Comparison of ENCODE assay signal across 9 mouse cellular contexts in the genomic region with DNA sequence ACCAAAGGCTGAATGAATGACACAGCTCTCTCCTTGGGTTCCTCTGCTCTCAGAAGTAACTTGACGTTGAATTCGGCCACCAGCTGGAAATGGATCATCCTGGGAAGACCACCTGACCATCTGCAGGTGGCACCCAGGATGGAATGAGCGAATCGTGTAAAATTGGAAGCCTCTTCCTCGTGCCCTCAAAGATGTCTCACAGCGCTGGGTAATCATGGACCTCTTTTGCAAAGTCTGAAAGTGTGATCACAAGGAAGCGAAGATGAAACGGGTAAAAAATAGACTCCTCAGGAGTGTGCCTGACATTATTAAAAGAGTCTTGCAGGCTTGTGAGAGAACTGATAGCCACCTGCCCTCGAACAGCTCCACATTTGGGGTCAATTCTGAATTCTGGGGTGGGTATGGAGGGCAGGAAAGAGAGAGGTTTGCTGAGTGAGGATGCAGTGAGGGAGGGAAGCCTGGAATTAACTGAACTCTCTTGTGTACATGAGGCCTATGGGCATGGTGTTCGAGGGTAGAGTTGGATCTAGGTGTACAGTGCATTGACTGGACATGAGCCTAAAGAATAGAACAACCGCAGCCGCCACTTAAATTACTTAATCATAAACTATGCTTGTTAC.
A peak's percentile ranks its signal among the peaks of the same experiment; 100 is the strongest.
DNase-seq lines count a peak whose midpoint lies in the region; ATAC-seq lines count a peak whose summit lies in the region.
"Had no signal": no experiment of that assay in that cellular context is flagged by ENCODE, and none has a peak within 500 bp of the region (broad histone marks: within the 10 kb centered on the region; RNA-seq: fewer than 3 reads in every experiment).

No protein-coding gene starts in this region.

- DNase-seq in heart, postnatal 14 days, result no peak
- DNase-seq in hindbrain, embryonic 14.5 days (ENCODE audit: low spot score), result no peak
- no peak for DNase-seq in midbrain, embryonic 14.5 days
- DNase-seq in urinary bladder, postnatal 4 days (ENCODE audit: low spot score in 2 of 2), result no peak
- no peak for DNase-seq in layer of hippocampus, adult 8-10 months (ENCODE audit: low spot score in 2 of 2)
- no peak for DNase-seq in left cerebral cortex, adult 11 months (ENCODE audit: low spot score)
- DNase-seq: kidney, postnatal 4 days had no signal

- H3K4me1 ChIP-seq in heart, embryonic 13.5 days, result peaks cover 36% of the 10 kb centered on the region
- H3K4me1 ChIP-seq in embryonic facial prominence, embryonic 12.5 days, result peaks cover 33% of the 10 kb centered on the region
- peaks cover 63% of the 10 kb centered on the region for H3K4me1 ChIP-seq in hindbrain, embryonic 14.5 days (replicated peaks; ENCODE audit: control insufficient read depth, insufficient read depth, low read length)
- H3K4me1 ChIP-seq in midbrain, embryonic 14.5 days (ENCODE audit: control insufficient read depth, insufficient read depth, low read length), result peaks cover 55% of the 10 kb centered on the region

- peak overlapping the region; percentile 90 for H3K4me2 ChIP-seq in heart, embryonic 13.5 days
- H3K4me2 ChIP-seq in embryonic facial prominence, embryonic 12.5 days (replicated peaks), result peak overlapping the region; percentile 83
- peak overlapping the region; percentile 94 for H3K4me2 ChIP-seq in hindbrain, embryonic 14.5 days (replicated peaks)
- H3K4me2 ChIP-seq in midbrain, embryonic 14.5 days (ENCODE audit: low read length), result peak overlapping the region; percentile 98

- H3K27me3 ChIP-seq in heart, embryonic 13.5 days (replicated peaks), result peaks cover 11% of the 10 kb centered on the region
- H3K27me3 ChIP-seq in embryonic facial prominence, embryonic 12.5 days, result no peaks in the 10 kb centered on the region
- H3K27me3 ChIP-seq in hindbrain, embryonic 14.5 days (ENCODE audit: control insufficient read depth, insufficient read depth, low read length), result no peaks in the 10 kb centered on the region
- H3K27me3 ChIP-seq in midbrain, embryonic 14.5 days (ENCODE audit: control insufficient read depth, insufficient read depth, low read length), result no peaks in the 10 kb centered on the region

- H3K9ac ChIP-seq in heart, embryonic 13.5 days, result peak overlapping the region; percentile 95
- H3K9ac ChIP-seq in embryonic facial prominence, embryonic 12.5 days, result peak overlapping the region; percentile 94; the same call in 1 of the 2 replicates
- H3K9ac ChIP-seq in hindbrain, embryonic 14.5 days, result peak overlapping the region; percentile 99
- H3K9ac ChIP-seq in midbrain, embryonic 14.5 days (replicated peaks; ENCODE audit: low read length), result peak overlapping the region; percentile 100

- peak overlapping the region; percentile 87 for H3K4me3 ChIP-seq in heart, embryonic 13.5 days
- H3K4me3 ChIP-seq in embryonic facial prominence, embryonic 12.5 days, result peak overlapping the region; percentile 89
- peak overlapping the region; percentile 80 for H3K4me3 ChIP-seq in hindbrain, embryonic 14.5 days (replicated peaks; ENCODE audit: low read length)
- H3K4me3 ChIP-seq in midbrain, embryonic 14.5 days (replicated peaks; ENCODE audit: low read depth, low read length), result peak overlapping the region; percentile 89

- no peaks in the 10 kb centered on the region for H3K9me3 ChIP-seq in heart, embryonic 13.5 days
- H3K9me3 ChIP-seq in embryonic facial prominence, embryonic 12.5 days, result no peaks in the 10 kb centered on the region
- H3K9me3 ChIP-seq in hindbrain, embryonic 14.5 days (ENCODE audit: control insufficient read depth, low read length), result no peaks in the 10 kb centered on the region
- H3K9me3 ChIP-seq in midbrain, embryonic 14.5 days (ENCODE audit: control insufficient read depth, low read length), result no peaks in the 10 kb centered on the region

- ATAC-seq in heart, embryonic 13.5 days (ENCODE audit: extremely low read depth, insufficient number of reproducible peaks, low FRiP score, low TSS enrichment), result no peak
- ATAC-seq in embryonic facial prominence, embryonic 12.5 days (ENCODE audit: insufficient number of reproducible peaks, insufficient read depth, low FRiP score, low TSS enrichment), result no peak
- no peak for ATAC-seq in hindbrain, embryonic 14.5 days (ENCODE audit: low FRiP score)
- no peak for ATAC-seq in midbrain, embryonic 14.5 days (ENCODE audit: low FRiP score, low TSS enrichment)

- no peak overlapping the region for H3K27ac ChIP-seq in heart, embryonic 13.5 days (replicated peaks)
- H3K27ac ChIP-seq in embryonic facial prominence, embryonic 12.5 days, result no peak overlapping the region
- peak overlapping the region; percentile 98 for H3K27ac ChIP-seq in hindbrain, embryonic 14.5 days
- H3K27ac ChIP-seq in midbrain, embryonic 14.5 days (replicated peaks; ENCODE audit: low read depth, low read length), result peak overlapping the region; percentile 99

- 80% methylated on average over 12 of the region's 12 CpGs for WGBS in heart, embryonic 13.5 days
- WGBS in embryonic facial prominence, embryonic 12.5 days, result 71% methylated on average over 12 of the region's 12 CpGs
- WGBS in hindbrain, embryonic 14.5 days, result 35% methylated on average over 12 of the region's 12 CpGs
- WGBS in midbrain, embryonic 14.5 days, result 28% methylated on average over 12 of the region's 12 CpGs

- intact Hi-C loops in heart, postnatal 14 days (cut with DNase I), result loop anchor here (5.0 kb wide), 1 partner anchor 79 kb away; no protein-coding TSS in a partner anchor

- H3K36me3 ChIP-seq in heart, embryonic 13.5 days, result no peaks in the 10 kb centered on the region
- no peaks in the 10 kb centered on the region for H3K36me3 ChIP-seq in embryonic facial prominence, embryonic 12.5 days
- no peaks in the 10 kb centered on the region for H3K36me3 ChIP-seq in hindbrain, embryonic 14.5 days (replicated peaks; ENCODE audit: control insufficient read depth, insufficient read depth)
- H3K36me3 ChIP-seq in midbrain, embryonic 14.5 days (ENCODE audit: control insufficient read depth, insufficient read depth, low read length), result no peaks in the 10 kb centered on the region

Comparison
In these comparisons a context has a peak if more than half of its experiments do, and no peak if none do; other contexts are left out.
1. H3K27ac ChIP-seq: peak in hindbrain, embryonic 14.5 days (single experiment) and midbrain, embryonic 14.5 days (single experiment); none in heart, embryonic 13.5 days (single experiment) and embryonic facial prominence, embryonic 12.5 days (single experiment).
2. Peak in every context shown above with its lines, with median percentiles within 50 percentile points of each other: H3K4me2 ChIP-seq, H3K4me3 ChIP-seq and H3K9ac ChIP-seq.